Mouse (Mus musculus): ENCODE data around the gene Mapk13. TPM values are rescaled to one million over a fixed set of nuclear protein-coding genes. Genes with fewer than 3 reads are reported as not detected.
"Not testable (repeated sequence)": the region's sequence is repeated elsewhere in the genome, so short reads cannot be mapped to it uniquely, and the experiment has no call there.

Gene Mapk13
- total RNA-seq, 2 experiments from 2014 or later = 63.5 to 395 TPM

DNA sequence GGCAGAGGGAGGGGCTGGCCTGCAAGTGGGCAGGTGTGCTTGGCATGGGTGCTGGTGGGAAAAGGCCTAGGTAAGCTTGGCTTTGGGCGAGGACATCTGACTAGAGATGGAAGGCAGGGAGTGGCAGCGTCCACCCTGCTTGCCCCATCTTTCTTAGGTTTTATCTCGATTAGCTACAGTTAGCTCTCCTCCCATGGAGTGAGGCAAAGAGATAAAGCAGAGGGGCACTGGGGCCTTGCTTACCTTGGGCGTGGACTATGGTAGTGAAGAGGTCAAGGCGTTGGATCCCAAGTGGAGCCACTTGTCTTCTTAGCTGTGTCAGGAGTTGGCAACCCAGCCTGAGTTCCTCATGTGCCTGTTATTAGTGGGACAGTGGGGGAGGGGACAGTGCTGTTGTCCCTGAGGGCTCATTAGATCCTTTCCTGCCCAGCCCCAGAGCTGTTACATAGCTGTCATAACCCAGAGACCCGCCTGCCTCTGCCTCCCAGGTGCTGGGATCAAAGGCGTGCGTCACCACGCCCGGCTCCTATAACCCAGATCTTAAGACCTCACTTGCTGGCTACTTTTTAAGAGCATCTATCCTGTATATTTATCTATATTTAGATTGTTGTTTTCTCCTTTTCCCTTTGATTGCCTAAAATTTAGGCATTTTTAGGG lies 40.2 kb downstream of the Mapk13 start:
- DNase-seq (ENCODE audit: low spot score in 2 of 2) = no peak

DNA sequence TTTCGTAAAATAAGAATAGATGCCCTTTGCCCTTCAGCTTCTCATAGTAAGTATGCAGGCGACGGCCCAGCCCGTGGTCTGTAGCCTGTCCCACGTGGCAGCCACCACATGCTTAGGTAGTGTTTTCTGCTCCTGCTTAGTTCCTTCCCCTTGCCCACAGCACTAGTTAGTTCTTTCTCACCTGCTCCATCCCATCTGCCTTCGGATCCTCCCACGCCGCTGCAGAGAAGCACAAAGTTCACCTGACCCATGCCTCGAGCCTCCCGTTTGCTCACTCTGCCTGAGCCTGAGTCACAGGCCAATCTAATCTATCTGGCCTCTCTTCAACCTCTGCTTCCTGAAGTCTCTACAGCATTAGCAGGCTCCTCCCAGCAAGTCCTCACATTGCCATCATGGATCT lies 43.2 kb downstream of the Mapk13 start:
- DNase-seq (ENCODE audit: low spot score in 2 of 2) = no peak

DNA sequence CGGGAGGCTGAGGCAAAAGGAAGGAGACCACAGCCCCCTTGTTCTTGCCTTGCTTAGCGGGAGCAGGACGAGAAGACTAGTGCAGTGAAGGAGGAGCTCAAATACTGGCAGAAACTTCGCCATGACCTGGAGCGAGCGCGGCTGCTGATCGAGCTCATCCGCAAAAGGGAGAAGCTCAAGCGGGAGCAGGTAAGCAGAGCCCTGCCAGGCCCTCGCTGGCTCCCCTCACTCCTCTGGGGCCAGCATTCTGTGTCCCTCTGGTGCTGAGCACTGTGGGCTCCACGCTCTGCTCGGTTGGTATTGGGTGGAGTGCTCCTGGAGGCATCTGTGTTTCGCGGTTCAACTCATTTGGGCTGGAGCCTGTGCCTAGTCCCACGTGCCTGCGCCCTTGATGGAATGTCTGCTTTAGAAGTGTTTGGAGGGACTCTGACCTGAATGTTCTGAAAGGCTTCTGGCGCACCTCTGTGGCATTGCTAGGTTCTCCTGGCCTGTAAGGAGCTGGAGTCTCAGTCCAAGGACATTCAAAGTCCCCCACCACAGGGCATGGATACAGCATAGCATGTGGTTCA lies 45.5 kb downstream of the Mapk13 start:
- no peak for DNase-seq (ENCODE audit: low spot score in 2 of 2)

DNA sequence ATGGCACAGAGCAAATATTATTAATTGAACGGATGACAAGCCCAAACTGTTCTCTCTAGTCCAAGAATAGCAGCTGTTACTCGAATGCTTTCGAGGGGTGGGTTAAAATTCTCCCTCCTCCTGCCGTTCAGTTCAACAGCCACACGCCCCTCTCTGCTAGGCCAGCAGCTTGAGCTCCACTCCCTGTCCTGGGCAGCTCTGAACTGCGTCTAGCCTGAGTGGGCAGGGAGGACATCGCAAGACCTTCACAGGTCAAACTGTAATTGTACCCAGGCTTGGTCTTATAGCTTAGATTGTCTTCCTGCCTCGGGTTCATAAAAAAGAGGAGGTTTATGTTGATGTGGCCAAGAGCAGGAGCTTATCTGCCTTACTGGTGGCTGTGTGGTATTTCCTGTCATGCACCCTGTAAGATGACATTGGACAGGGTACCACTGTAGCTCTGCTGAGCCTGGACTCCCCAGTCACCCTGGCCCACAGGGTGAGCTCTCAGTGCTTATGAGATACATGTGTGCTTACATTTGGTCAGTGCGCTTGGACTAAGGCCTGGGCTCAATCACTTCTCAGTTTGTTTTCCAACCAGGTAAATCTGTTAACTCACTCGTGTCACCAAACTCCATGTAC lies 46.4 kb downstream of the Mapk13 start:
- DNase-seq (ENCODE audit: low spot score in 2 of 2) = no peak

DNA sequence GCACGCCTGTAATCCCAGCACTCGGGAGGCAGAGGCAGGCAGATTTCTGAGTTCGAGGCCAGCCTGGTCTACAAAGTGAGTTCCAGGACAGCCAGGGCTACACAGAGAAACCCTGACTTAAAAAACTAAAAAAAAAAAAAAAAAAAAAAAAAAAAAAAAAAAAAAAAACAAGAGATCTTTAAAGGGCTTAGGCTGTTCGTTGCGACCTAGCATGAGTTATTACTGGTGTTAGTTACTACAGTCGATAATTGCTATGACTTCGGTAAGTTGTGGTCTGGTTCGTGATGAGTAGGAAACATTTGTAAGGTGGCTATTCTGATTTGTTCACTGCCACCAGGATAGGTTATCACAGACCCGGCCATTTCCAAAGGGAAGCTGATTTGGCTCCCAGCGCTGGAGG lies 47.2 kb downstream of the Mapk13 start:
- DNase-seq (ENCODE audit: low spot score in 2 of 2) = not testable (repeated sequence)

DNA sequence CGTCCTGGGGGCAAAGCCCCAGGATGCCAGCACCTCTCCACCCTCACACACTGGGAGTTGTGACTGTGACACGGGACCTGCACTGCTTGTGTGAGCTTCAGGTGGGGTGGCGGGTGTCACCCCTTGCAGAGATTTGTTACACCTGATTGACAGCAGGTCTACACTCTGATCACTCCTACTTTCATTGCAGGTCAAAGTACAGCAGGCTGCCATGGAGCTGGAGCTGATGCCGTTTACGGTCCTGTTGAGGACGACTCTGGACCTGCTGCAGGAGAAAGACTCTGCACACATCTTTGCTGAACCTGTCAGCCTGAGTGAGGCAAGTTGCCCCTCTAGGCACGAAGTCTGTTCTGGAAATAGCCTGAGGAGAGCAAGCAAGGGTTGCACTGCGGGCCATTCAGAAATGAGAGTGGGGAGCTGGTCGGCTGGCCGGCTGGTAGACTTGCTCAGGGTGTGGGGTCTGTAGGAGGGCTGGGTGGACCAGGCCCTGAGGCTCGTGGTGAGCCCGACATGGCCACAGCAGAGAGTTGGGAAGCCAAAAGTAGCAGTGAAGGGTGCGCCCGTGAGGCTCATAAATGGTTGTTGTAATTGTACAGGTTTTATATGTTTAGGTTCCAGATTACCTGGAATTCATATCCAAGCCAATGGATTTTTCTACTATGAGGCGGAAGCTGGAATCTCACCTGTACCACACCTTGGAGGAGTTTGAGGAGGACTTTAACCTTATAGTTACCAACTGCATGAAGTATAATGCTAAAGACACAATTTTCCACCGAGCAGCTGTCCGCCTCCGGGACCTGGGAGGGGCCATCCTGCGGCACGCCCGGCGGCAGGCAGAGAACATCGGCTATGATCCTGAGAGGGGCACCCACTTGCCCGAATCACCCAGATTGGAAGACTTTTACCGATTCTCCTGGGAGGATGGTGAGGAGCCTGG lies 48.0 kb downstream of the Mapk13 start:
- DNase-seq (ENCODE audit: low spot score in 2 of 2) = no peak

DNA sequence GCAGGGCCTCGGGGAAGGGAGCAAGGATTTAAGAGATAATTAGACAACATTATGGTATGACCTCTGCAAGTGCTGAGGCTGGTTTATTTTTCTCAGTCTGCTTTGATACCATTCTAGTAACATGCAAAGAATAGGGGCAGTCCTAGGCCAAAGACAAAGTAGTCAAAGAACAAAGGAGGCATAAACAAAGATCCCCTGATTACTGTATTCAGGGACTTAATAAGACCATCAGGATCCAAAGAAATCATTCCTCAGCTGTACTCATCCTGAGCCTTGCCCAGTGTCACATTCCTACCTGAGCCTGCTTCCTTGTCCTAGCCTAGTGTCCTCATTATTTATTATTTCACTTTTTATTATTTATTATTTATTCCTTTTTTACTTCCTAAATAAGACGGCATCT lies 51.1 kb downstream of the Mapk13 start:
- DNase-seq (ENCODE audit: low spot score in 2 of 2) = no peak

DNA sequence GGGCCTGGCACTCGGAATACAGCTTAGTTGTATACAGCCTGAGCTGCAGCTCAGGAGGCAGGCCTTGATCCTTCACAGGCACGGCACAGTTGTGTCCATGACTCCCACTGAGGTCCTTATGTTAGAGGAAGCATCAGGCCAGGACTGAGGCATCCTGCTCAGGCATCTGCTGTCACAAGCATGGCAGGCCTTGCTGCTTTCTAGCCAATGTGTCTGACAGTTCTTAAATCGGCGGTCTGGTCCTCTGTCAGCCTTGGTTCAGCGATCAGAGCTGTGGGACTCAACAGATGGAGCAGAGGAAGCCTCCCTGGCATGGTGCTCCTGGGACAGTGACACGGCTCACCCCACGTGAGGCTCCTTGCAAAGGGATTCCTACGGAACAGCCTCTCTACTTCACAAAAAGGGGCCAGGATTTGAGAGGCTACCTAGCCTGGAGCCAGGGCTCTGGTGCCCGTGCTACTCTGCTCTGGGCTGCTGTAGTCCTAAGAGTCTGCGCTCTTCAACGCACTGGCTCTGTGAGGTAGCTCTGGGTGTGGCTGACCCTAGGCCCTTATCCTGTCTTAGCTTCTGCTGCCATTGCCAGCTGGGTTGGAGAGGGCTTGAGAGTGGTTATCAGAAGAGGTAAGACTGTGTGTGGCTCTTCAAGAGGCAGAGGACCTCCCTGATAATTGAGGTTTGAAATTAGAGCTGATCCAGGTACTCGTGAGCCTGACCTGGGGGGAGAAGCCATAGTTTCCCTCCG lies 54.1 kb downstream of the Mapk13 start:
- DNase-seq (ENCODE audit: low spot score in 2 of 2) = no peak

DNA sequence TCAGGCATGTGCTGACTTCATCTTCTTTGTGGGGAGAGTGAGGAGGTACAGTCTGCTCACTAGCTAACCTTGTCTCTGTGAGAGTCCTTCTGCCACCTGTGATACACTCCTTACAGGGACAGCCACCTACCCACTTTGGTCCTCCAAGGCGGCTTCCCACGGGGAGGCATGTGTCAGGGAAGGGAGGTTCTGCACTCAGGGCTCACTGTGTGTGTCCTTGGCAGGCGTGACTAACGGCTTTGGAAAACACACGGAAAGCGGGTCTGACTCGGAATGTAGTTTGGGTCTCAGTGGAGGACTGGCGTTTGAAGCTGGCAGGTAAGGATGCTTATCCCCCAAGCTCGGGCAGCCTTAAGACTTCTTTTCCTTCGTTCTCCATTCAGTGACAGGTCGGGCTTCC lies 54.7 kb downstream of the Mapk13 start:
- peak in 1 of 2 experiments; percentile 26 for DNase-seq (ENCODE audit: low spot score in 2 of 2)

DNA sequence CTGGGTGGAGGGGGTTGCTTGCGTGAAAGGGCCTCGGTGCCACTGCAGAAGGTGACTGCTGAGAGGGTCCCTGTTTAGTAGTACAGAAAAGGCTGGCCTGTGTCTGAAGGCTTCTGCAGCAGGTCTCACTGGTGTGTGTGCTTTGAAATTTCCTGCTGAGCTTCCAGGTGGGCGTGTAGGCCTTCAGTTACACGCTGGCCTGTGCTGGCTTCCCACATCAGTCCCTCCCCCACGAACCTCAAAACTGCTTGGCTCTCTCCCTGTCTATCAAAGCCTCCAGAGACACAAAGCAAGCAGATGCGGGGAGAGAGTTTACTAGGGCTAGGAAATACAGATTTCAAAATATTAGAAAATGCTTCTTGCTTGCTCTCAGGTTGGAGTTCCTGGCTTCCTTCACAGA lies 55.8 kb downstream of the Mapk13 start:
- no peak for DNase-seq (ENCODE audit: low spot score in 2 of 2)

DNA sequence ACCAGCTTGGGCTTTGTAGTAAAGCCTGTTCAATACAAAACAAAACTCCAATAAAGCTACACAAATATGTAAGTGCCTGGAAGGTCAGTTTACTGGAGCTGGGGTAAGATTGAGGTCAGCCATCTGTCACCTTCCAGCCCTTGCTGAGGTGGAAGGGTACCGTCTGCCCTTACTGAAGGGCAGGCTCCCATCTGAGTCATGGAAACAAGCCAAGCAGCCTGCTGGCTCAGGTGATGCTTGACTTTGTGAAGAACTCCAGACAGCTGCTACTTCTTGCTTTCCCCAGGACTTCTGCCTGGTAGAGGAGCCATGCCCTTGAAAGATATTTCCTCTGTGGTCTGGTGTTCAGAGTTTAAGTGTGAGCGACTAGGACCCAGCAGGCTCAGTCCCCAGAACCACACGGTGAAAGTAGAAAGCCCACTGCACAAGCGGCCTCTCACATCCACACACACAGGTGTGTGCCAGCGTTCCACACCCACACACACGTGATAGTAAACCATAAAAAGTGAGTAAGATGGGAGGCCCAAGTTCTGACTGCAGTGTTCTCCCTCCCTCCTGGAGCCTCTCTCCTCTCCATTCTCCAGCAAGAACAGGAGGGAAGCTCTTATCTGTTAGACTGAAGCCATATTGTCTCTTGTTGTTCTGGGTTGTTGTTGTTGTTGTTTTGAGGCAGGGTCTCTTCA lies 56.4 kb downstream of the Mapk13 start:
- no peak for DNase-seq (ENCODE audit: low spot score in 2 of 2)

DNA sequence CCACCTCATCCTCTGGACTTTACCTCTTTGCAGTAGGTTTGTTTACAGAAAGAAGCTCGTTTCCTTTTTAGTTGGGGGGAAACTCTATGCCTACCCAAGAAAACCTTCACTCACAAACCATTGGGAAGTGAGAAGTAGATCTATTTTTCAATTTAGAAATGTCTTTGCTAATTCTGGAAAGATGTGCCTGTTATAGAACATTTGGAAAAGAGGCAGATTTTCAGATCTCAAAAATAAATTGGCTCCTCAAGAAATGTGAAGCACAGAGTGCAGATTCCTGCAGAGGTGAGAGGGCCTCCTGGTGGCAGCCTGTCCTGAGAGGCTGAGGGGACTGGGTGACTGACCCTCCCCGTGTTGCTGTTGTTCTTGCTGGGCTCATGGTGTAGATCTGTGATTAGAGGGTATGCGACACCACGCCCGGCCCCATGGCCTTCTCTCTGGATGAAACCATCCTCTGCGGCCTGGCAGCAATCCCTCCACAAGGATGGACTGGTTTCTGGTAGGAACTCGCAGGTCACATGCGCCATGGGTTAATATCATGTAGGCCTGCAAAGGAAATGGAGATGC lies 58.7 kb downstream of the Mapk13 start:
- DNase-seq (ENCODE audit: low spot score in 2 of 2) = no peak

DNA sequence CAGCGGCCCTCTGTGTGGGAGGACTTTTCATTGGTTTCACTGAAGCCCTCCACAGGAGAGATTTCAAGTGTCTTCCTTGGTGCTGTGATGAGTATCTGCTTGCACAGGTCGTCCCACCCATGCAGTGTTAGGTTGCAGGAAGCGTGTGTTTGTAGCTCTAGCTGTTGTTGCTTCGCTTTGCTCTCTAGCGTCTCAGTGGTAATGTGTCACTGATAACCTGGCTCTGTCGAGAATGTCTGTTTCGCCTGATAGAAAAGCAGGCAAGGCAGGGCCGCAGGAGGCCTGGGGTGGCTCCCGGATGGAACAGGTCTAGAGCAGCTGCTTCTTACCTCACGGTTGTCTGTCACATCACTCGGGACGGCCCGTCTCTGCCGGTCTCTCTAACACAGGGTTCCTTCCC lies 60.0 kb downstream of the Mapk13 start:
- no peak for DNase-seq (ENCODE audit: low spot score in 2 of 2)

Other genes starting within 250 kb of the Mapk13 start
- not detected for gene Armc12, start 238.5 kb upstream of the Mapk13 start, total RNA-seq (2021)
- not detected for gene Clpsl2, start 219.9 kb upstream of the Mapk13 start, total RNA-seq (2021)
- not detected for gene Clps, start 208.5 kb upstream of the Mapk13 start, total RNA-seq (2021)
- gene Lhfpl5, start 193.7 kb upstream of the Mapk13 start, total RNA-seq (2021) = 1 to 10 TPM; 2.0 to 2.6 TPM
- 10 to 100 TPM; 60.8 to 64.4 TPM for gene Srpk1, start 146.6 kb upstream of the Mapk13 start, total RNA-seq (2021)
- 1 to 10 TPM; 1.3 to 1.5 TPM for gene Slc26a8, start 79.1 kb upstream of the Mapk13 start, total RNA-seq (2021)
- 10 to 100 TPM; 62.4 to 89.6 TPM for gene Mapk14, start 78.0 kb upstream of the Mapk13 start, total RNA-seq (2021)
- gene AC170998.1, start 43.2 kb upstream of the Mapk13 start, total RNA-seq (2021) = 1 to 10 TPM in 1 of 2 experiments, not detected in 1; 1.6 TPM
- gene Brpf3, start 31.8 kb downstream of the Mapk13 start, total RNA-seq (2021) = 10 to 100 TPM; 51.7 to 91.8 TPM
- gene Pnpla1, start 89.1 kb downstream of the Mapk13 start, total RNA-seq (2021) = under 1 TPM in 1 of 2 experiments, not detected in 1; 0.13 TPM
- gene 4930539E08Rik, start 146.0 kb downstream of the Mapk13 start, total RNA-seq (2021) = not detected
- not detected for gene Pxt1, start 174.5 kb downstream of the Mapk13 start, total RNA-seq (2021)
- gene Kctd20, start 182.7 kb downstream of the Mapk13 start, total RNA-seq (2021) = 10 to 100 TPM; 50.4 to 61.5 TPM
- gene Stk38, start 238.7 kb downstream of the Mapk13 start, total RNA-seq (2021) = 10 to 100 TPM; 49.2 to 49.9 TPM

Data from adrenal gland, adult 18-20 months (tissue).